Mouse (Mus musculus) G1E (cell line): ENCODE measurements at regions not wholly inside any gene's neighbourhood (a gene's known extent, or its start where the extent isn't known, plus 50 kb on each side); places are given as distances from the start of the nearest gene placed in this dataset.

Source experiments
- CTCF ChIP-seq: IDR thresholded peaks from 2 replicates; pipeline ENCODE4 v1.5.1; 2012; ENCODE audit warnings: low read depth, low read length, inconsistent platforms, mixed read lengths
- GATA1 ChIP-seq: IDR thresholded peaks from 2 replicates; pipeline ENCODE4 v1.6.1; 2012; ENCODE audit warnings: borderline replicate concordance, low read length, inconsistent platforms, mixed read lengths
- POLR2AphosphoS5 ChIP-seq: IDR thresholded peaks from 2 replicates; pipeline ENCODE4 v1.6.1; 2012; ENCODE audit warnings: low read depth, low read length, inconsistent platforms; ENCODE audit not compliant: insufficient replicate concordance
- TAL1 ChIP-seq: conservative IDR thresholded peaks from 2 replicates; pipeline ENCODE4 v1.6.1; 2012; ENCODE audit warnings: low read depth, low read length, inconsistent platforms, mixed read lengths

DNA sequence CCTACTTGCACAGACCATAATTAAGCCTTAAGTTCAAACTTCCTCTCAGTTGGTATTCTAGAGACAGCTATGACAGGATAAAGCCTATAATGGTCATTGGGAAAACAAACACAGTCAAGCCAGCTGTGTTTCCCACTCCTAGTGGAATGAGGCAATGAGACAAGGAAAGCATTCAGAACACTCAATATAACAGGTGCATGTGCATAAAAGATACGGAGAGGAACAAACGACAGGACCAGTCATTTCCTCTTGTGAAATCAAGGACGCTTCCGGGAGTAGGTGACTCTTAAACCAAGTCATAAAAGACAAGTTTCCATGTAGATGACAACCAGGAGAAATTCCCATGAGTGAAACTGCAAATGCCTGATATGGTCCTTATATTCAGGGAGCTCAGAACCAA, 232.1 kb upstream of the Gm26657 start:
- TF ChIP-seq CTCF (no peak), POLR2AphosphoS5 (no peak), GATA1 (no peak), TAL1 (no peak)
